Mouse (Mus musculus) cortical plate, adult 2 months (tissue): Measurements from ENCODE around the gene Snap25.

Experiments used
- CTCF ChIP-seq: fragments of 200-500 bp; IDR thresholded peaks from 2 replicates; pipeline ENCODE4 v1.5.1; 2011; ENCODE audit warnings: mild to moderate bottlenecking, control low read depth, low read length; ENCODE audit not compliant: insufficient read depth; ENCODE audit errors: extremely low read depth
- POLR2A ChIP-seq: fragments of 200-500 bp; IDR thresholded peaks from 2 replicates; pipeline ENCODE4 v1.6.1; 2011; ENCODE audit warnings: mild to moderate bottlenecking, low read length, control low read depth; ENCODE audit not compliant: insufficient read depth; ENCODE audit errors: extremely low read depth

- TF ChIP-seq POLR2A (no peak), CTCF (no peak)
Measured at GRCm38 (mm10) chr2:136716400-136716799, 3.1 kb downstream of the Snap25 start.
